Mouse (Mus musculus) erythroblast, embryonic 14.5 days (primary cell): Measurements from ENCODE around the gene Igsf9.

Source experiments
- GATA1 ChIP-seq: IDR thresholded peaks from 2 replicates; pipeline ENCODE4 v1.6.1; 2012; ENCODE audit warnings: low read length, inconsistent platforms, mixed read lengths
- TAL1 ChIP-seq: IDR thresholded peaks from 3 replicates; pipeline ENCODE4 v1.6.1; 2012; ENCODE audit warnings: low read length, inconsistent platforms, mixed read lengths

- TF ChIP-seq GATA1: no peak
- no peak for TF ChIP-seq TAL1
Observed at GRCm38 (mm10) chr1:172481111-172481510, 477 bp upstream of the Igsf9 start.
